Mouse (Mus musculus): ENCODE data around the gene Crispld2.

DNA sequence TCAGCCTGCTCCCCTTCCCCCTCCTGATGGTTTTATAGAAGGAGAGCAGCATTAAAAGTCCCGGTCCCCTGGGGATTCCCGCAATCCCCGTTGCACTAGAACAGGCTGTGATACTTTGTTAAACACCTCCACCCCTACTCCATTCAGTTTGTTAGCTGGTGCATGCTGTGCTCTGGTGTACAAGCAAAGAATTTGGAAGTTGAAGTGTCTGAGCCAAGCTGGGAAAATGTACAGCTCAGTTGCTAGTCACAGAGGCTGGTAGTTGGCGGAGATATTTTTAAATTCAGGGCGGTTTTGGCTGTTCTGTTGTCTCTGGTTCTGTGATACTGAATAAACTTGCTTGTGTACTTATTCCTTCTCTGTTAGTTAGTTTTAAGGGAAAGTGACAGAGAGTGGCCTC is 39.5 kb upstream of the Crispld2 start:
- TF ChIP-seq POLR2A (IDR thresholded peaks at IDR 0.05; ENCODE audit: borderline replicate concordance, insufficient read depth, low read length) (no peak), CTCF (IDR thresholded peaks at IDR 0.05; ENCODE audit: borderline replicate concordance, insufficient read depth, low read depth, low read length) (no peak)

Measured in cerebellum, adult 2 months (tissue).